Mouse (Mus musculus): ENCODE results near the gene Trpm6. TPM values are rescaled to one million over a fixed set of nuclear protein-coding genes. Genes with fewer than 3 reads are reported as not detected.

The Trpm6 gene
- total and polyA plus RNA-seq, 3 experiments = 0.01 TPM; not detected in 2

GRCm38 (mm10) chr19:18887646-18888407, 138.0 kb downstream of the Trpm6 start:
- H3K4me3 ChIP-seq (ENCODE audit: control insufficient read depth in 1 of 2, insufficient read depth in 1 of 2, low read depth in 2 of 2, low read length in 2 of 2) = no peak overlapping the region
- TF ChIP-seq POLR2A (IDR thresholded peaks at IDR 0.05; ENCODE audit: control insufficient read depth in 1 of 2, insufficient read depth in 1 of 2, low read depth in 1 of 2, low read length in 2 of 2, poor library complexity in 1 of 2) (no peak), NELFE (IDR thresholded peaks at IDR 0.05; ENCODE audit: low read depth, low read length) (no peak), MAZ (IDR thresholded peaks at IDR 0.05; ENCODE audit: low read depth, low read length) (no peak), ELF1 (IDR thresholded peaks at IDR 0.05; ENCODE audit: low read depth, low read length) (no peak), POLR2AphosphoS5 (IDR thresholded peaks at IDR 0.05; ENCODE audit: borderline replicate concordance, low read depth, low read length) (no peak), MYB (IDR thresholded peaks at IDR 0.05; ENCODE audit: low read depth, low read length) (no peak), UBTF (IDR thresholded peaks at IDR 0.05; ENCODE audit: borderline replicate concordance, insufficient read depth, low read depth, low read length) (no peak), ZC3H11A (IDR thresholded peaks at IDR 0.05; ENCODE audit: low read depth, low read length) (no peak), TAL1 (IDR thresholded peaks at IDR 0.05; ENCODE audit: low read length) (no peak), USF2 (IDR thresholded peaks at IDR 0.05; ENCODE audit: borderline replicate concordance in 1 of 2, insufficient read depth in 1 of 2, low read depth in 1 of 2, low read length in 2 of 2) (no peak), MYC (IDR thresholded peaks at IDR 0.05; ENCODE audit: low read depth, low read length) (no peak), USF1 (IDR thresholded peaks at IDR 0.05; ENCODE audit: low read depth, low read length) (no peak), ZMIZ1 (IDR thresholded peaks at IDR 0.05; ENCODE audit: low read depth, low read length) (no peak), SIN3A (IDR thresholded peaks at IDR 0.05; ENCODE audit: low read length) (no peak), ZKSCAN1 (IDR thresholded peaks at IDR 0.05; ENCODE audit: low read depth, low read length) (no peak), CHD1 (IDR thresholded peaks at IDR 0.05; ENCODE audit: low read depth, low read length) (no peak), GATA1 (IDR thresholded peaks at IDR 0.05; ENCODE audit: low read depth, low read length) (no peak), MAX (IDR thresholded peaks at IDR 0.05; ENCODE audit: low read length) (no peak), CTCF (IDR thresholded peaks at IDR 0.05 in 2 of 3, conservative IDR thresholded peaks at IDR 0.05 in 1 of 3; ENCODE audit: control insufficient read depth in 1 of 3, insufficient read depth in 1 of 3, low read depth in 2 of 3, low read length in 3 of 3, poor library complexity in 1 of 3, severe bottlenecking in 1 of 3) (no peak)
- H3K4me1 ChIP-seq (ENCODE audit: control insufficient read depth in 1 of 2, insufficient read depth in 2 of 2, low read length in 2 of 2) = no peaks in the 10 kb centered on the region
- DNase-seq (ENCODE audit: low read depth, low spot score) = no peak
- no peaks in the 10 kb centered on the region for H3K36me3 ChIP-seq (ENCODE audit: control insufficient read depth in 1 of 2, insufficient read depth in 2 of 2, low read length in 2 of 2)
- H3K9ac ChIP-seq (ENCODE audit: control insufficient read depth, low read depth, low read length, poor library complexity, severe bottlenecking) = no peak overlapping the region
- H3K79me2 ChIP-seq (ENCODE audit: control insufficient read depth, insufficient read depth, low read length, poor library complexity) = no peaks in the 10 kb centered on the region
- no peaks in the 10 kb centered on the region for H3K27me3 ChIP-seq (ENCODE audit: control insufficient read depth in 1 of 2, insufficient read depth in 2 of 2, low read length in 2 of 2)
- H3K9me3 ChIP-seq (replicated peaks; ENCODE audit: insufficient read depth, low read length) = no peaks in the 10 kb centered on the region
- H3K27ac ChIP-seq (ENCODE audit: control insufficient read depth, low read depth, low read length) = no peak overlapping the region

GRCm38 (mm10) chr19:18888491-18889116, 138.8 kb downstream of the Trpm6 start:
- TF ChIP-seq MAZ (IDR thresholded peaks at IDR 0.05; ENCODE audit: low read depth, low read length) (no peak), E2F4 (IDR thresholded peaks at IDR 0.05; ENCODE audit: borderline replicate concordance, low read depth, low read length) (no peak), TCF12 (IDR thresholded peaks at IDR 0.05; ENCODE audit: low read depth, low read length) (no peak), RCOR1 (IDR thresholded peaks at IDR 0.05; ENCODE audit: low read depth, low read length) (no peak), MAX (IDR thresholded peaks at IDR 0.05; ENCODE audit: low read length) (no peak), POLR2AphosphoS2 (IDR thresholded peaks at IDR 0.05; ENCODE audit: low read length) (no peak), ZNF384 (IDR thresholded peaks at IDR 0.05; ENCODE audit: low read depth, low read length) (no peak), MAFK (IDR thresholded peaks at IDR 0.05; ENCODE audit: borderline replicate concordance, low read depth, low read length) (no peak), USF2 (IDR thresholded peaks at IDR 0.05; ENCODE audit: borderline replicate concordance in 1 of 2, insufficient read depth in 1 of 2, low read depth in 1 of 2, low read length in 2 of 2) (no peak), UBTF (IDR thresholded peaks at IDR 0.05; ENCODE audit: borderline replicate concordance, insufficient read depth, low read depth, low read length) (no peak), CHD2 (IDR thresholded peaks at IDR 0.05; ENCODE audit: low read length) (no peak), MYB (IDR thresholded peaks at IDR 0.05; ENCODE audit: low read depth, low read length) (no peak), ZMIZ1 (IDR thresholded peaks at IDR 0.05; ENCODE audit: low read depth, low read length) (no peak), MXI1 (IDR thresholded peaks at IDR 0.05; ENCODE audit: low read depth, low read length) (no peak)
- H3K79me2 ChIP-seq (ENCODE audit: control insufficient read depth, insufficient read depth, low read length, poor library complexity) = no peaks in the 10 kb centered on the region
- no peaks in the 10 kb centered on the region for H3K9me3 ChIP-seq (replicated peaks; ENCODE audit: insufficient read depth, low read length)
- H3K36me3 ChIP-seq (ENCODE audit: control insufficient read depth in 1 of 2, insufficient read depth in 2 of 2, low read length in 2 of 2) = no peaks in the 10 kb centered on the region
- no peak for DNase-seq (ENCODE audit: low read depth, low spot score)
- no peak overlapping the region for H3K27ac ChIP-seq (ENCODE audit: control insufficient read depth, low read depth, low read length)
- H3K4me3 ChIP-seq (ENCODE audit: control insufficient read depth in 1 of 2, insufficient read depth in 1 of 2, low read depth in 2 of 2, low read length in 2 of 2) = no peak overlapping the region
- H3K4me1 ChIP-seq (ENCODE audit: control insufficient read depth in 1 of 2, insufficient read depth in 2 of 2, low read length in 2 of 2) = no peaks in the 10 kb centered on the region
- H3K9ac ChIP-seq (ENCODE audit: control insufficient read depth, low read depth, low read length, poor library complexity, severe bottlenecking) = no peak overlapping the region
- H3K27me3 ChIP-seq (ENCODE audit: control insufficient read depth in 1 of 2, insufficient read depth in 2 of 2, low read length in 2 of 2) = no peaks in the 10 kb centered on the region
